Mouse (Mus musculus) bone marrow macrophage, adult 2 months (primary cell): ENCODE data around the gene Chrm4. TPM values are rescaled to one million over a fixed set of nuclear protein-coding genes. Genes with fewer than 3 reads are reported as not detected.
A peak's percentile ranks its signal among the peaks of the same experiment; 100 is the strongest.

ENCODE experiments used
- H3K27ac ChIP-seq: 2 replicates; pipeline ENCODE4 v1.5.1; 2012; ENCODE audit warnings: low read depth, low read length; ENCODE audit not compliant: insufficient read depth
- H3K4me1 ChIP-seq: 2 replicates; pipeline ENCODE4 v1.6.1; 2012; ENCODE audit warnings: low read length; ENCODE audit not compliant: control insufficient read depth, insufficient read depth
- H3K4me3 ChIP-seq: 2 replicates; pipeline ENCODE4 v1.5.1; 2012; ENCODE audit warnings: mild to moderate bottlenecking, low read length, moderate library complexity; ENCODE audit not compliant: insufficient read depth
- CTCF ChIP-seq: IDR thresholded peaks from 2 replicates; pipeline ENCODE4 v1.5.1; 2012; ENCODE audit warnings: low read depth, mild to moderate bottlenecking, low read length, moderate library complexity
- POLR2A ChIP-seq: IDR thresholded peaks from 2 replicates; pipeline ENCODE4 v1.6.1; 2012; ENCODE audit warnings: mild to moderate bottlenecking, low read depth, low read length, borderline replicate concordance
- polyA plus RNA-seq: library from polyadenylated mRNA; stranded (reverse); fragments of >200 nt; gene quantifications from 2 replicates; pipeline ENCODE4 v1.2.4, GENCODE M21; 2012; ENCODE audit not compliant: missing spikeins, insufficient read depth, insufficient read length

Gene Chrm4
- polyA plus RNA-seq, 1 experiment = not detected

DNA sequence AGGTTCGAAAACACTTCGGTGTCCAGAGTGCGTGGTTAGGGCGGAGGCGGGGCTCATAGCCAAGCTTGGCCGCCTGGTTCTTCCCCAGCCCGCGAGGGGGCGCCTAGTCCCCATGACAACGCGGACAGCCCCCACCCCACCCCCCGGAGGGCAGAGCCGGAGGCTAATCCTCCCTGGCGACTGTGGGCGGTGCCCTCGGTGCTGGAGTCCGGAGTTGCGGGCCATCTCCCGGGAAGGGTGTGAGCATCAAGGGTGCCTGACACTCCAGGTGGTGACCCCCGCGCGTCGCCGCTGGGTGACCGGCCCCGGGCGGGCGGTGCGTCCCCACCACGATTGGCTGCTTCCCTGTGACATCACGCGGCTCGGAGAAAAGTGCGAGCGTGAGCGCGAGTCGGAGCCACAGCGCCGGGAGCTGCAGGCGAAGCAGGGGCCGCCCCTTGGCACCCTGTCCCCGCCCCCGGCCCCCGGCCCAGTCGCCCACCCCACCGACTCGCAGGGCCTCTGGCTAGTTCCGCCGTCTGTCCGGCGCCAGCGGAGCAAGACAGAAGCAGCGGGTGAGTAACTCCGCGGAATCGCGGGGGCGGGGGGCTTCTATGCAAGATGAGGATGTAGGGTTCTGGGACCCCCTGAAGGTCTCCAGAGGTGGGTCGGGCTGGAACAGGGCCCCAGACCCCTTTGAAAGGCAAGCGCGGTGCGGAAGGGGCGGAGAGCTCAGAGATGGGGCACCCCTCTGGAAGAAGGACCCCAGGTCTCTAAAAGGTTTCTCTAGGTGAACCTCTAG lies 5.1 kb upstream of the Chrm4 start:
- H3K4me1 ChIP-seq = peaks cover 11% of the 10 kb centered on the region
- H3K4me3 ChIP-seq = peak overlapping the region; percentile 65
- H3K27ac ChIP-seq = no peak overlapping the region
- no peak for TF ChIP-seq POLR2A
- no peak for TF ChIP-seq CTCF

DNA sequence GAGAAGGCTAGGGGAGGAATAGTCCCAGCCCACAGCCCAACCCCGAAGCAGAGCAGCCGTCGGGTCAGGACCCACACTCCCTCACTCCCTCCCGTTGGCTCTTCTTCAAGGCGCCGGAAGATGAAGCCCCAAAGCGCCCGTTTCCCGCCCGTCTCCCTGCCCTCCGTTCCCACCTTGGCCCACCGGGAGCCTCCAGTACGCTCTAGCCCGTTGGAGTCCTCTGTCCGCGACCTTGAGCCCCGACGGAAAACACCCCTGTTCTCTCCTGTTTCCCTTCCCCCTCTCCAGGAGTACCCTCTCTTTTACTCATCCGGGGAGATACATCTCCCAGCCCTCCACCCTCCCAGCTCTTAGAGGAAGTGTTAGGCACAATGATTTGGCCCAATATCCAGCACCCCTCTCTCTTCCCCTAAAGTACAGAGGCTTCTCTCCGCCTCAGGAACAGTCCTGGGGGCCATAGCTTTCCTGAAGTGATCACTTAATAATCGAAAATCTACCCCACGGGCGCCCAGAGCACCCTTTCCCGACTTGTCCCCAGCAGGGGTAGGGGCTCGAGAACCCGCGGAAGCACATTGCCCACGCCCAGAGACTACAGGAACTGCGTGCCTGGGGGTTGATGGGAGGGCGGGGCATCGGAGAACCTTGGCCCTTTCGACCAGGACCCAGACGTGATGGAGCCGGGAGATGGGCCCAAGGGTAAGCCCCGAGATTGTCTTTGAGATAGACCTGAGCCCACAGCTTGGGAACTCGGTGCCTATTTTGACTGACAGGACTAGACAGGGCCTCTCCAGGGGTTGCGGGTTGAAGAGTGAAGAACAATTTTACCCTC lies 4.2 kb upstream of the Chrm4 start:
- peaks cover 13% of the 10 kb centered on the region for H3K4me1 ChIP-seq
- no peak for TF ChIP-seq POLR2A
- H3K4me3 ChIP-seq = peak overlapping the region; percentile 65
- no peak overlapping the region for H3K27ac ChIP-seq

DNA sequence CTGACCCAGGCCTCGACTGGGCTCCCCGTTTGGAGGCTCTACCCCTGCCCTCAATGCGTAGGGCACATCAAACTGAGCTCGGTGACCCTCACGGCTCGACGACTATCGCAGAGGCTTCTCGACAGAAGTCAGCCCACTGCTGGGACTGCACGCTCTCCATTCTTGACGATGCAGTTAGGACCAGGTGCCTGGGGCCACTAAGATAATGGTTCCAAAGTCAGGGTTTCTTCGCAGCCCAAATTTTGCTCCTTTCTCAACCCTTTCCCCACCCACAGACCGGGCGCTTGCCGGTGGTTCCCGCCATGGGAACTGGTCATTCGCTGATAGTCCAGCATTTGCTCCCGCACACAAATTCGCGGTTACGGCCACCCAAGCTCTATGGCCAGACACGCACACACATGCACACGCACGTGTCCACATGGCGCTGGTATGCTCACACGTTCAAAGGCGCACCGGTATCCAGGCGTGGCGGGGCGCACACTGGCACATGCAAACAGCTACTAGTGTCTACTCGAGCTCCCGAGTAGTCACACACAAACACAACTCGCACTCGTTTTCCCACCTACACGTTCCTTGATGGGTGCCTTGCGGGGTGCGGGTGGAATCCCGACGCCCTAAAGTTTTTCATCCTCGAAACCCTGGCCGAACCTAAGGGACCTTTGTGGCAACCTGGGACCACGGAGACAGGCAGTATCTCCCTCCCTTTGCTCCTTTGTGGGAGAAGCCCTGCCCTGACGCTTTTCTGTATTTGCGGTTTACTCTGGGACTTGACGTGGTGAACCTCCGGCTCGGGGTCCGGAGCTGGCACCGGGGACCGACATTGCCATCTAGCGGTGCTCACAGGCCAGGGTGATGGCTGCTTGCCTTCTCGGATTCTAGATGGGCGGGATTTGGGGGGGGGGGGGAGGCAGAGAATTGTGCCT lies 3.4 kb upstream of the Chrm4 start:
- TF ChIP-seq CTCF = peak; percentile 46
- TF ChIP-seq POLR2A = no peak
- Histone ChIP-seq H3K4me1 (peaks cover 17% of the 10 kb centered on the region), H3K27ac (no peak overlapping the region), H3K4me3 (peak overlapping the region; percentile 65)

DNA sequence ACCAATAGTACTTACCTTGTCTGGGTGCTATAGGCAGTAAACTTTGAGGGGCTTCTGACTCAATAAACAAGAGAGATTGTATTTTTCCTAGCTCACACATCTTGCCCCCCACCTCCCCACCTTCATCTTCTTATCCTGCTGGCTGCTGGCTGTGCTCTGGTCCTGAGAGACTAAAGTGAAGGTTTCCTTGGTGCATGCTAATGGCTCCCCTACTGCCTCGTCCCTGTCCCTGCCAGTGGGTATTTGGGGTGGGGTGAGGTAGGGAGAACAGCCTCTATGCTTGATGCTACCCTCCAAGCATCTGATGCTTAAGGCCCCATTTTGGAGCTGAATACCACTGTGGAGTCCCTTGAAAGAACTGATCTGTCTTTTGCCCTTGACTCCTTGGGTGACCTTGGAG lies 2.3 kb upstream of the Chrm4 start:
- no peak overlapping the region for H3K27ac ChIP-seq
- no peak overlapping the region for H3K4me3 ChIP-seq
- TF ChIP-seq POLR2A (no peak), CTCF (no peak)
- H3K4me1 ChIP-seq = peaks cover 17% of the 10 kb centered on the region

DNA sequence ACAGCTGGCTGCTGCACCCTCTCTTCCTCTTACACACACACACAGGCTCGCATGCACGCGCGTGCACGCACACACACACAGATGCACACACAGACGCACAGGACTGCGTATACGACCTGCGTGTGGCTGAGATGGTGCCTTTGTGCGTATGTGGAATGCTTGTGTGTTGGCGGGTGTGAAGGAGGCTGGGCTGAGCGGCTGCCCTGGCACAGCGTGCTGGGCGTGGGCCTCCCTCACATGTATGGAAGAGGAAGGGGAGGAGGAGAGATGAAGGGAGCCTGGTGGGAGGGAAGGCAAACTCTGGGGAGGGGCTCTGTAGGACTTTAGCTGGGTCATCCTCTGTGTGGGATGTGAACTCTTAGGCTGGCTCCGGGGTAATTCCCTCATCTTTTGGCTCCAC lies 1.6 kb upstream of the Chrm4 start:
- no peak overlapping the region for H3K4me3 ChIP-seq
- TF ChIP-seq CTCF = no peak
- no peak for TF ChIP-seq POLR2A
- peaks cover 17% of the 10 kb centered on the region for H3K4me1 ChIP-seq
- no peak overlapping the region for H3K27ac ChIP-seq

DNA sequence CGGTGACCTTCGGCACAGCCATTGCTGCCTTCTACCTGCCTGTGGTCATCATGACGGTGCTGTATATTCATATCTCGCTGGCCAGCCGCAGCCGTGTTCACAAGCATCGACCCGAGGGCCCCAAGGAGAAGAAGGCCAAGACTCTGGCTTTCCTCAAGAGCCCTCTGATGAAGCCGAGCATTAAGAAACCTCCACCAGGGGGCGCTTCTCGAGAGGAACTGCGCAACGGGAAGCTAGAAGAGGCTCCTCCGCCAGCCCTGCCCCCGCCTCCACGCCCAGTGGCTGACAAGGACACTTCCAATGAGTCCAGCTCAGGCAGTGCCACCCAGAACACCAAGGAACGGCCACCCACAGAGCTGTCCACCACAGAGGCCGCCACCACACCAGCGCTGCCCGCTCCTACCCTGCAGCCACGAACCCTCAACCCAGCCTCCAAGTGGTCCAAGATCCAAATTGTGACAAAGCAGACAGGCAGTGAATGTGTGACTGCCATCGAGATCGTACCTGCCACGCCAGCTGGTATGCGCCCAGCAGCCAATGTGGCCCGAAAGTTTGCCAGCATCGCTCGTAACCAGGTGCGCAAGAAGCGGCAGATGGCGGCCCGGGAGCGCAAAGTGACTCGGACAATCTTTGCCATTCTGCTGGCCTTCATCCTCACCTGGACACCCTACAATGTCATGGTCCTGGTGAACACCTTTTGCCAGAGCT lies 931 bp downstream of the Chrm4 start:
- H3K27ac ChIP-seq = no peak overlapping the region
- H3K4me3 ChIP-seq = no peak overlapping the region
- TF ChIP-seq POLR2A (no peak), CTCF (peak; percentile 60)
- H3K4me1 ChIP-seq = peaks cover 17% of the 10 kb centered on the region

DNA sequence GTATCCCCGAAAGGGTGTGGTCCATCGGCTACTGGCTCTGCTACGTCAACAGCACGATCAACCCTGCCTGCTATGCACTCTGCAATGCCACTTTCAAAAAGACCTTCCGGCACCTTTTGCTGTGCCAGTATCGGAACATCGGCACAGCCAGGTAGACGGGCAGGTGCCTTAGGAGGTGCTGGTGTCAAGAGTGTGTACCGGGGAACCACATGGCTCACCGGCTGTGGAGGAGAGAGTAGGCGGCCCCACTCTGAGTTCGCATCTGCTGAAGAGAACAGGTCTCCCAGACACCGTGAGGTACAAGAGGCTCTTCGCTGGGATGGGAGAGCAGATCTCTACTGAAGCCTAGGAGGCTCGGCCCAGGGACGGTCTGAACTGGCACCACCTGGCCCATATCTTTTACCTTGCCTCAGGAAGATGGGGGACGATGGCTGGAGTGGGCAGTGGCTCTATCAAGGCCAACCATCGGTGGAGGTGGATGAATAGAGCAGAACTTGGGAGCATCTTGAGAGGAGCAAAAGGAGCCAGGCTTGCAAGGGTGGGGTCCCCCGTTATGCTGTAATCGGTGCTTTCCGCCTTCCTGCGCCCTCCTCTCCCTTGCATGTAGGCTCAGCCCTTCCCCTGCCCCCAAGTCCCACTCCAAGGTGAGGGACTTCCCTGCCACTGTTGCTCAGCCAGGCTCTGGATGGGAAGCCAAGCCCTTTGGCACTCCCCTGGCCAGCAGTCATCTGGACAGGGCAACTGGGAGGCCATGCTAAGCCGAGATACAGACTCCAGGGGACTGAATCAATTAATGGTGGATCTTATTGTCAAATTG lies 1.7 kb downstream of the Chrm4 start:
- peaks cover 12% of the 10 kb centered on the region for H3K4me1 ChIP-seq
- TF ChIP-seq POLR2A (no peak), CTCF (no peak)
- no peak overlapping the region for H3K27ac ChIP-seq
- no peak overlapping the region for H3K4me3 ChIP-seq

DNA sequence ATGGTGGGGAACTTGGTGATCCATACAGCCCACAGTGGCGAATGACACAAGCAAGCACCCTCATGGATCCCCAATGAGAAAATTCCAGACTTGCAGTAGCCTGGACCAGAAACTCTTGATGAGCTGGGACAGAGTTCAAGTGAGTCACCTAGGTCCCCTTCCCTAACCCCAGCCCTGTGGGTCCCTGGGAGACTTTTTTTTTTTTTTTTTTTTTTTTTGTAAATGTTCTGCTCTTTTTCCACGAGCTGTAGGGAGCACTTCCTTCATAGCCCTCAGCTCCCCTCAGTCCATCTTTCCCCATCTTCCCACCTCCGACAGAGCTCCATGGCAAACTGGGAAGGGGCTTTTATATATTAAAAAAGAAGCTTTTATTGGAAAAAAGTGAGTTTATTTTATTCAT lies 2.4 kb downstream of the Chrm4 start:
- TF ChIP-seq POLR2A = no peak
- no peak for TF ChIP-seq CTCF
- peaks cover 17% of the 10 kb centered on the region for H3K4me1 ChIP-seq

More for the DNA sequence above, 2.4 kb downstream of the Chrm4 start:
- Histone ChIP-seq H3K27ac (no peak overlapping the region), H3K4me3 (no peak overlapping the region)
